Mouse (Mus musculus): ENCODE measurements around the gene Acvr1. TPM values are rescaled to one million over a fixed set of nuclear protein-coding genes. Genes with fewer than 3 reads are reported as not detected.

Acvr1 gene
- polyA plus RNA-seq, 1 experiment, result 9.0 TPM

DNA sequence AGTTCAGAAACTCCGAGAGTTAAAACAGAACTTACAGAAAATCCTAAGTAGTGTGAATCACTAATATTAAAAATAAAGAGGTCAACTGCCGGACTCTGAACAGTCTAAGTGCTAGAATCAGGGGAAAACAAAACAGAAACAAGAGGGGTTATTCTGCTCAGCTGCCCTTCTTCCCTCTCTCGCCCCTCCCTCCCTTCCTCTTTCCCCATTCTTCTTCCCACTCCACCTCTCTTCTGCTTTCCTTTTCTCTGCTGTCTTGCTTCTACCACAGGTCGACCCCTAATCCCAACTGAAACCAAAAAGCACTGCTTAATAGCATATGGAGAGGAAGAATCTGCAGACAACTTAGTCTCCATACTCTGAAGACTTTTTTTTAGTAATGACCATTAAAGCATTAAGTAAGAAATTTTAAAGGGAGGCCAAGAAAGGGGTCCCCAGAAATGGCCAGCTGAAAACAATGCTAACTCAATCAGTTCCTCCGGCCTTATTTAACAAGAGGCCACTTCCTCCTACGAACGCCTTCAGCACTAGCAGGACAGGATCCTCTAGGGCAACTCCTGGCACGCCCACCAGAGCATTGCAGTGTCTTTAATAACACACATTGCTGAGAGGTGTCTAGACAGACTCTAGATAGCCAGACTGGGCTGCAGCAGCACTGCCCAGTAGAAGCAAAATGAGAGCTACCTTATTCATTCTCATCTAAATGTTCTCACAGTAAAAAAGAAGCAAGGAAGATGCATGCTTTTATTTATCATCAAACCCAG is 70.1 kb downstream of the Acvr1 start:
- H3K36me3 ChIP-seq (ENCODE audit: control insufficient read depth, insufficient read depth, low read length, poor library complexity, severe bottlenecking), result no peaks in the 10 kb centered on the region; the same call in 1 of the 2 replicates
- H3K9me3 ChIP-seq (replicated peaks; ENCODE audit: control insufficient read depth, insufficient read depth, low read length, poor library complexity, severe bottlenecking), result no peaks in the 10 kb centered on the region
- TF ChIP-seq CTCF (IDR thresholded peaks at IDR 0.05; ENCODE audit: low read depth, low read length) (no peak), EP300 (IDR thresholded peaks at IDR 0.05; ENCODE audit: insufficient read depth, low read depth, low read length) (no peak), POLR2A (IDR thresholded peaks at IDR 0.05; ENCODE audit: insufficient read depth, low read length) (no peak)
- no peak overlapping the region for H3K4me3 ChIP-seq (ENCODE audit: low read depth, low read length)
- H3K27me3 ChIP-seq (ENCODE audit: control insufficient read depth, insufficient read depth, low read length, poor library complexity, severe bottlenecking), result no peaks in the 10 kb centered on the region
- no peak overlapping the region for H3K27ac ChIP-seq (ENCODE audit: insufficient read depth, low read length)
- H3K4me1 ChIP-seq (ENCODE audit: control insufficient read depth, insufficient read depth, low read length), result no peaks in the 10 kb centered on the region
- H3K9ac ChIP-seq (ENCODE audit: low read depth, poor library complexity, severe bottlenecking), result no peak overlapping the region

DNA sequence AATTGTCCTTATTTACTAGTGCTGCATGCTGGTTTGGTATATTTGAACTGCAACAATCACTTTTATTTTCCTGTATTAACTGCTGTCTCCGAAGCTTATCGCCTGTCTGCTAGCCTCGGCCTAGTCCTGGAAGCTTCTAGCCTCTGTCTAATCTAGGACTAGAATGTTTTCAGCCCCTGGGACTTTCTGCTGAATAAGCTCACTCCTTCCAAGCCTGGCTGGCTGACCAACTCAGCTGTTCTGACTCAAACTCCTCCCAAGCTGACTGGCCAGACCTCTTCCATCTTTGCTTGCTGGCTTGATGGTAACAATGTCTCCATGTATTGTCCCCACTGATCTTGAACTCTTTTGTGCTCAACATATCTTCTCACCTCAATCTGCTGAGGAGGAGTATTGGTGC is 71.7 kb downstream of the Acvr1 start:
- Histone ChIP-seq H3K27ac (ENCODE audit: insufficient read depth, low read length) (no peak overlapping the region), H3K9me3 (replicated peaks; ENCODE audit: control insufficient read depth, insufficient read depth, low read length, poor library complexity, severe bottlenecking) (no peaks in the 10 kb centered on the region), H3K36me3 (ENCODE audit: control insufficient read depth, insufficient read depth, low read length, poor library complexity, severe bottlenecking) (no peaks in the 10 kb centered on the region), H3K27me3 (ENCODE audit: control insufficient read depth, insufficient read depth, low read length, poor library complexity, severe bottlenecking) (no peaks in the 10 kb centered on the region), H3K4me1 (ENCODE audit: control insufficient read depth, insufficient read depth, low read length) (no peaks in the 10 kb centered on the region), H3K9ac (ENCODE audit: low read depth, poor library complexity, severe bottlenecking) (no peak overlapping the region), H3K4me3 (ENCODE audit: low read depth, low read length) (no peak overlapping the region)
- TF ChIP-seq EP300 (IDR thresholded peaks at IDR 0.05; ENCODE audit: insufficient read depth, low read depth, low read length) (no peak), CTCF (IDR thresholded peaks at IDR 0.05; ENCODE audit: low read depth, low read length) (no peak), POLR2A (IDR thresholded peaks at IDR 0.05; ENCODE audit: insufficient read depth, low read length) (no peak)

DNA sequence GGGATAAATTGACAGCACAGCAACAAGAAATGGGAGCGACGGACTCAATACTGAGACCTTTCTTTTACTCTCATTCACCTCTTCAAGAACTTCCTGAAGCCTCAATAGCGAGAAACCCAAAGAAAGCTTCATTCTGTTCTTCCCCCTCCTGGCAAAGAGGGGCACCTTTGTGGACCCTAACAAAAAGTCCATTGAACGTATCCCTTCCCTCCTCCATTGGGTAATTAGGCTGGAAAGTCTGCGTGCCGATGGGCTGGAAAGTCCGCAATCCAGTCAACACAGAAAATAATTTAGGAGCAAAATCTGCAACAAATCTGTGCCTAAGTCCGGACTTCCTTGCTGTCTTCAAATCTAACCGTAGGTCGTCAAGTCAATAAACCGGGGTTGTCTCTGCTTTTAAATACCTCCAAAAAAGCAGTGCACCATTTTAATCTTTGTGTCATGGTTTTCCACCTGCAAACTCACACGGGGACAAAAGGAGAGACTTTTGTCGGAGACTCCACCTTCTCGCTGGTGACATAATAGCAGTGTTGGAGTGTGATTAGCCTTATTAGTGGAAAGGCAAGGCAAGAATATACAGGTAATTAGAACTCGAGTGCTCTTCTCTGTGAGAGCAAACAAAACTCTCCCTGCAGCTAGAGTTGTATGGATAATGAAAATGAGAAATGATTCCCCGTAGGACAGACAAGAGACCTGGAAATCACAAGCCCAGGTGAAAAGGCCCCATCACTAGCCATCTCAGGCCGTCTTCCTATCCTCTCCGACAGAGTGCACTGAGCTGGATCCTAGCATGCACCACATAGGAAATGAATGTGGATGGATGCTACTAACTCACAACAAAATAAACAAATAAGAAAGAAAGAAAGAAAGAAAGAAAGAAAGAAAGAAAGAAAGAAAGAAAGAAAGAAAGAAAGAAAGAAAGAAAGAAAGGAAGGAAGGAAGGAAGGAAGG is 73.0 kb downstream of the Acvr1 start:
- H3K27ac ChIP-seq (ENCODE audit: insufficient read depth, low read length), result no peak overlapping the region
- H3K4me3 ChIP-seq (ENCODE audit: low read depth, low read length), result no peak overlapping the region
- TF ChIP-seq EP300 (IDR thresholded peaks at IDR 0.05; ENCODE audit: insufficient read depth, low read depth, low read length) (no peak), POLR2A (IDR thresholded peaks at IDR 0.05; ENCODE audit: insufficient read depth, low read length) (no peak), CTCF (IDR thresholded peaks at IDR 0.05; ENCODE audit: low read depth, low read length) (no peak)
- H3K4me1 ChIP-seq (ENCODE audit: control insufficient read depth, insufficient read depth, low read length), result no peaks in the 10 kb centered on the region
- no peak overlapping the region for H3K9ac ChIP-seq (ENCODE audit: low read depth, poor library complexity, severe bottlenecking)
- no peaks in the 10 kb centered on the region for H3K9me3 ChIP-seq (replicated peaks; ENCODE audit: control insufficient read depth, insufficient read depth, low read length, poor library complexity, severe bottlenecking)
- H3K36me3 ChIP-seq (ENCODE audit: control insufficient read depth, insufficient read depth, low read length, poor library complexity, severe bottlenecking), result no peaks in the 10 kb centered on the region
- H3K27me3 ChIP-seq (ENCODE audit: control insufficient read depth, insufficient read depth, low read length, poor library complexity, severe bottlenecking), result no peaks in the 10 kb centered on the region

DNA sequence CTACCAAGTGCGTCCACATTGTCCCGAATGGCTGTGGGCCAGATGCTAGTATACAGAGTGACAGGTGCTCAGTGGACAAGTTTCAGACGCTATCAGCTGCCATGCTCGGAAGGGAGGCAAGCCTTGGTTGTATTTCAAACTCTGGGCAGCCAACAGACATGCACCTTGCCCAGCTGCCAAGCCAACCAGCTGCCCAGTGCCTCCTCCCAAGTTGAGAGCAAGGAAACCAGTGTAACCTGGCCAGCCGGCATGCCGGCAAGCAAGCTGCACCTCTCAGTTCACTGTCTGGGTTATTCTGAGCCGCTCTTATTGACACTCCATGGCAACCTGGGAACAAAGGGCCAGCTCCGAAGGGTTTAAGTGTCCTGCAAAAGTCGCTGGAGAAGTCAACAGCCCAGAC is 77.7 kb downstream of the Acvr1 start:
- no peak overlapping the region for H3K27ac ChIP-seq (ENCODE audit: insufficient read depth, low read length)
- TF ChIP-seq CTCF (IDR thresholded peaks at IDR 0.05; ENCODE audit: low read depth, low read length), result no peak
- TF ChIP-seq POLR2A (IDR thresholded peaks at IDR 0.05; ENCODE audit: insufficient read depth, low read length), result no peak
- TF ChIP-seq EP300 (IDR thresholded peaks at IDR 0.05; ENCODE audit: insufficient read depth, low read depth, low read length), result no peak
- no peaks in the 10 kb centered on the region for H3K4me1 ChIP-seq (ENCODE audit: control insufficient read depth, insufficient read depth, low read length)
- no peak overlapping the region for H3K9ac ChIP-seq (ENCODE audit: low read depth, poor library complexity, severe bottlenecking)
- no peaks in the 10 kb centered on the region for H3K36me3 ChIP-seq (ENCODE audit: control insufficient read depth, insufficient read depth, low read length, poor library complexity, severe bottlenecking)
- H3K27me3 ChIP-seq (ENCODE audit: control insufficient read depth, insufficient read depth, low read length, poor library complexity, severe bottlenecking), result no peaks in the 10 kb centered on the region
- H3K4me3 ChIP-seq (ENCODE audit: low read depth, low read length), result no peak overlapping the region
- no peaks in the 10 kb centered on the region for H3K9me3 ChIP-seq (replicated peaks; ENCODE audit: control insufficient read depth, insufficient read depth, low read length, poor library complexity, severe bottlenecking)

DNA sequence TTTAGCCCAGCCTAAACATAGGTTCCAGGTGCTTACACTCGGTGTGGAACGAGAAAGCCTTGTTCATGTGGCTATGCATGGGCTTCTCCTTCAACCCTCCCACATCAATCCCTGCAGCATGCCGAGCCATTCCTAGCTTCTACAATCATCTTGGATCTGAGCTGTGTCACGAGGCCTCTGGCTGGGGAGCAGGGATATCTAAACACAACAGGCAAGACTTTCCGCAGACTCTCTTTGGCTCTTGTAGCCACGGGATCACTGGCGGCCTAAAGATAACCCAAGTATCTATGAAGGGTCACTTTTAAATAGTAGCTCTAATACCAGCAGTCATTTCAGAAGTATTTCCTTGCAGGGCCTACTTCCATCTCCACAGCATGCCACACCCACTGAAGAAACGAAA is 78.6 kb downstream of the Acvr1 start:
- no peak overlapping the region for H3K27ac ChIP-seq (ENCODE audit: insufficient read depth, low read length)
- no peak overlapping the region for H3K4me3 ChIP-seq (ENCODE audit: low read depth, low read length)
- no peaks in the 10 kb centered on the region for H3K9me3 ChIP-seq (replicated peaks; ENCODE audit: control insufficient read depth, insufficient read depth, low read length, poor library complexity, severe bottlenecking)
- no peaks in the 10 kb centered on the region for H3K4me1 ChIP-seq (ENCODE audit: control insufficient read depth, insufficient read depth, low read length)
- H3K36me3 ChIP-seq (ENCODE audit: control insufficient read depth, insufficient read depth, low read length, poor library complexity, severe bottlenecking), result no peaks in the 10 kb centered on the region
- TF ChIP-seq EP300 (IDR thresholded peaks at IDR 0.05; ENCODE audit: insufficient read depth, low read depth, low read length) (no peak), CTCF (IDR thresholded peaks at IDR 0.05; ENCODE audit: low read depth, low read length) (no peak), POLR2A (IDR thresholded peaks at IDR 0.05; ENCODE audit: insufficient read depth, low read length) (no peak)
- H3K27me3 ChIP-seq (ENCODE audit: control insufficient read depth, insufficient read depth, low read length, poor library complexity, severe bottlenecking), result no peaks in the 10 kb centered on the region
- H3K9ac ChIP-seq (ENCODE audit: low read depth, poor library complexity, severe bottlenecking), result no peak overlapping the region

DNA sequence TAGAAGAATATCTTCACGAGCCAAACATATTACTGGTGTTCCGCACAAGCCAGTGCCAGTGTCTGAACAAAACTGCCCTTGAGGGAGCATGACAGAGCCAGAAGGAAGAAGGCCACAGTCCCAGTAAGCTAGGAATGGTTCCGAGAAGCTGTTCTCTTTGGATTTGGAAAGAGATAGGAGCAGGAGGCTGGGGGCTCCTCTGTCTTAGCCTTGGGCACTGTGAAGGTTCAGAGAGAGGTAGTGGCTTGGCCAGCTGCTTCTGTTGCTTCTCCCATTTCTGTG is 79.7 kb downstream of the Acvr1 start:
- TF ChIP-seq POLR2A (IDR thresholded peaks at IDR 0.05; ENCODE audit: insufficient read depth, low read length) (no peak), EP300 (IDR thresholded peaks at IDR 0.05; ENCODE audit: insufficient read depth, low read depth, low read length) (no peak), CTCF (IDR thresholded peaks at IDR 0.05; ENCODE audit: low read depth, low read length) (no peak)
- H3K4me1 ChIP-seq (ENCODE audit: control insufficient read depth, insufficient read depth, low read length), result no peaks in the 10 kb centered on the region
- no peaks in the 10 kb centered on the region for H3K36me3 ChIP-seq (ENCODE audit: control insufficient read depth, insufficient read depth, low read length, poor library complexity, severe bottlenecking)
- H3K27ac ChIP-seq (ENCODE audit: insufficient read depth, low read length), result no peak overlapping the region
- no peaks in the 10 kb centered on the region for H3K27me3 ChIP-seq (ENCODE audit: control insufficient read depth, insufficient read depth, low read length, poor library complexity, severe bottlenecking)
- no peaks in the 10 kb centered on the region for H3K9me3 ChIP-seq (replicated peaks; ENCODE audit: control insufficient read depth, insufficient read depth, low read length, poor library complexity, severe bottlenecking)
- no peak overlapping the region for H3K4me3 ChIP-seq (ENCODE audit: low read depth, low read length)
- no peak overlapping the region for H3K9ac ChIP-seq (ENCODE audit: low read depth, poor library complexity, severe bottlenecking)
